Mouse (Mus musculus) olfactory bulb, adult 2 months (tissue): ENCODE results near the gene Tmem258.

Experiments
- CTCF ChIP-seq: fragments of 200-500 bp; IDR thresholded peaks from 2 replicates; pipeline ENCODE4 v1.5.1; 2012; ENCODE audit warnings: low read depth, mild to moderate bottlenecking, low read length, moderate library complexity; ENCODE audit not compliant: insufficient read depth
- POLR2A ChIP-seq: fragments of 200-500 bp; IDR thresholded peaks from 2 replicates; pipeline ENCODE4 v1.6.1; 2012; ENCODE audit warnings: mild to moderate bottlenecking, low read depth, low read length, moderate library complexity; ENCODE audit not compliant: insufficient read depth

GRCm38 (mm10) chr19:10235784-10236565 lies 32.2 kb downstream of the Tmem258 start:
- TF ChIP-seq CTCF (no peak), POLR2A (no peak)
